Mouse (Mus musculus) hindbrain, embryonic 13.5 days (tissue): ENCODE results near the gene AU015836. TPM values are rescaled to one million over a fixed set of nuclear protein-coding genes. Genes with fewer than 3 reads are reported as not detected.
"Not testable (repeated sequence)": the region's sequence is repeated elsewhere in the genome, so short reads cannot be mapped to it uniquely, and the experiment has no call there.

Experiments
- ATAC-seq: fragments of 200-750 bp; cut with Nextera tagmentation; 2 replicates; pipeline ENCODE4 v1.8.0; 2017; ENCODE audit warnings: moderate TSS enrichment; ENCODE audit not compliant: low FRiP score
- H3K27ac ChIP-seq: fragments of 300-500 bp; sonication (generic); 2 replicates; pipeline ENCODE4 v1.5.1; 2015; ENCODE audit warnings: inconsistent platforms, mild to moderate bottlenecking, moderate library complexity
- H3K27me3 ChIP-seq: fragments of 300-500 bp; sonication (generic); 2 replicates; pipeline ENCODE4 v1.6.1; 2015; ENCODE audit warnings: mild to moderate bottlenecking, inconsistent platforms
- H3K36me3 ChIP-seq: fragments of 300-500 bp; sonication (generic); 2 replicates; pipeline ENCODE4 v1.6.1; 2015; ENCODE audit warnings: mild to moderate bottlenecking, inconsistent platforms
- H3K4me1 ChIP-seq: fragments of 300-500 bp; sonication (generic); replicated peaks from 2 replicates; pipeline ENCODE4 v1.6.1; 2015; ENCODE audit warnings: inconsistent platforms
- H3K4me2 ChIP-seq: fragments of 300-500 bp; sonication (generic); 2 replicates; pipeline ENCODE4 v1.6.1; 2015; ENCODE audit warnings: inconsistent platforms, mild to moderate bottlenecking, moderate library complexity
- H3K4me3 ChIP-seq: fragments of 300-500 bp; sonication (generic); 2 replicates; pipeline ENCODE4 v1.5.1; 2015; ENCODE audit warnings: mild to moderate bottlenecking, inconsistent platforms
- H3K9ac ChIP-seq: fragments of 300-500 bp; sonication (generic); 2 replicates; pipeline ENCODE4 v1.6.1; 2015; ENCODE audit warnings: mild to moderate bottlenecking, inconsistent platforms
- H3K9me3 ChIP-seq: fragments of 300-500 bp; sonication (generic); 2 replicates; pipeline ENCODE4 v1.6.1; 2016; ENCODE audit warnings: inconsistent platforms
- WGBS: fragments of 180-500 bp; shearing (Covaris S2); methylation state at CpG from one replicate; pipeline ENCODE4 v1.1.7; 2015; 5-methylcytosine and 5-hydroxymethylcytosine counted together
- polyA plus RNA-seq: library from polyadenylated mRNA; unstranded; fragments of >200 nt; fragmentation: Nextera tagmentation; extraction: Ambion mirVana; gene quantifications from 2 replicates; pipeline ENCODE4 v1.2.1, GENCODE M21; 2015

The AU015836 gene
- not detected in 2 replicates for polyA plus RNA-seq

DNA sequence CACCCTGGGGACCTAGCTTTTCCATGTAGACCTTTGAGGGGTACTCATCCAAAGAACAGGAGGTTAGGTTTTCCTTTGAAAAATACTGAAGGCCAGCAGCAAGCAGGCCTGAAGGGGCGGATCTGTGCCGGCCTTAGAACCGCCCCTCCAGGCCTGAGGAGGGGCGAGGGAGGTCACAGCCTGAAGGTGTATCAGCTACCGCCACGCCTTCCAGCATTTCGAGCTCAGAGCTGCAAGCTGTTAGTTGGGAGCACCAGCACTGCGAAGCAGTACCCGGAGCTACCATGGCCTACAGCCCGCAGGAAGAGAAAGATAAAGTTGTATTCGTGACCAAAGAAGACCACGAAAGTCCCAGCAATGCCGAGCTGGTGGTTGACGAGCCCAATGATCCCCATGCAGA lies at the start of gene AU015836:
TSS of gene AU015836 (plus strand) at position 216 of the 400 bp plus-strand sequence.
- WGBS, result 60% methylated on average over 14 of the region's 14 CpGs
- ATAC-seq, result no peak
- Histone ChIP-seq H3K27me3 (peaks cover 25% of the 10 kb centered on the region; the same call in 1 of the 2 replicates), H3K36me3 (no peaks in the 10 kb centered on the region), H3K4me3 (no peak within 1 kb of the TSS), H3K9me3 (no peaks in the 10 kb centered on the region), H3K4me1 (no peaks in the 10 kb centered on the region), H3K27ac (no peak within 1 kb of the TSS), H3K4me2 (no peak within 1 kb of the TSS), H3K9ac (no peak within 1 kb of the TSS)

DNA sequence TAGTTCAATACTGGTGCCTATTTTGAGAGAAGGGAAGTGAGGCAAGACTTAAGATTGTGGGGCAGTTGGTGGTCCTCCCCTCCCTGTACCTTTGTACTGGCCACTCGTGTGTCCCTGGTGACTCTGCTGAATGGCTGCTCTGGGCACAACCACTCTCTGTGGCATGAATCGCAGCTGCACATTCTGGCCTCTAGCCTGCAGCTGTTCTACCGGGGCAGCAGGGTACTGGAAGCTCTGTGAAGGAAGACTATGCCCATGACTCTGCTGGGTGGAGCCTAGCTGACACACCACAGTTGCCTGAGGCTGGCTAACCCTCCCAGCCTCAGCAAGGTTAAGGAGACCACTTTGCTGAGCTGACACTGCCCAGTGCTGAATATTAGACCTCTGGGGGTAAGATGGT lies 49.4 kb upstream of the AU015836 start:
- Histone ChIP-seq H3K36me3 (no peaks in the 10 kb centered on the region), H3K4me3 (no peak overlapping the region), H3K27ac (no peak overlapping the region), H3K4me2 (no peak overlapping the region), H3K9ac (no peak overlapping the region), H3K4me1 (no peaks in the 10 kb centered on the region), H3K9me3 (no peaks in the 10 kb centered on the region), H3K27me3 (peaks cover 1% of the 10 kb centered on the region; the same call in 1 of the 2 replicates)
- no peak for ATAC-seq
- 64% methylated on average over 3 of the region's 3 CpGs for WGBS

DNA sequence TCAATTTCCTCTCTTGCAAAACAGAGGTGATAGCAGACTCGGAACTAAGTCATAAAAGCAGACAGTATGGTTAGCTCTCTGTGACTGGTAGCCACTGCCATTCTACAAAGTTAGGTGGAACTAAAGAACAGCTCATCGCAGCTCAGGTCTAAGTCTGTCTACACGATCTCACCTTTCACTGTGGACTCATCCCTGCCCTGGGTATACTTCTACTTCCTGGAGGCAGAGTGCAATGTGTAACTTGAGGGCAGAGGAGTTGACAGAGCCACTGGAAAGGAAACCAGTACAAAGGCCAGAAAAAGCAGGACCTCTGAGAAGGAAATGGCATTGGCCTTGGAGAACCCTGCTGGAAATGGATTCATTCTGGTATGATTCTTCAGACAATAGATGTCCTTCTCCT lies 40.1 kb upstream of the AU015836 start:
- Histone ChIP-seq H3K27ac (no peak overlapping the region), H3K4me3 (no peak overlapping the region), H3K36me3 (no peaks in the 10 kb centered on the region), H3K4me1 (no peaks in the 10 kb centered on the region), H3K27me3 (0 out of 2 replicates have a peak, but pooled peaks cover 4% of the 10 kb centered on the region), H3K9ac (no peak overlapping the region), H3K9me3 (no peaks in the 10 kb centered on the region), H3K4me2 (no peak overlapping the region)
- no peak for ATAC-seq
- 88% methylated on average over 3 of the region's 3 CpGs for WGBS

DNA sequence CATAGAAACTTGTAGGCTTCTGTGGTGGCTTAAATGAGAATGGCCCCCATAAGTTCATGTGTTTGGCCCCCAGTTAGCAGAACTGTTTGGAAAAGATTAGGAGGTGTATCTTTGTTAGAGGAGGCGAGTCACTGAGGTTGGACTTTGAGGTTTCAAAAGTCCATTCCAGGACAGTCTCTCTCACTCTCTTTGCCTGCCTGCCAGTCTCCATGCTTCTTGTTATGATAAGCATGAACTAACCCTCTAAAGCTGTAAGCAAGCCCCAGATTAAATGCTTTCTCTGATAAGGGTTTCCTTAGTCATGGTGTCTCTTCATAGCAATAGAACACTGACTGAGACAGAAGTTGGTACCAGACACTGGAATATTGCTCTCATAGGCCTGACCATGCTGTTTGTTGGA lies 39.7 kb upstream of the AU015836 start:
- Histone ChIP-seq H3K27ac (no peak overlapping the region), H3K9ac (no peak overlapping the region), H3K4me3 (no peak overlapping the region), H3K4me1 (no peaks in the 10 kb centered on the region), H3K36me3 (no peaks in the 10 kb centered on the region), H3K9me3 (no peaks in the 10 kb centered on the region), H3K27me3 (0 out of 2 replicates have a peak, but pooled peaks cover 5% of the 10 kb centered on the region), H3K4me2 (no peak overlapping the region)
- WGBS, result 84% methylated on average over 1 of the region's 1 CpGs
- no peak for ATAC-seq

DNA sequence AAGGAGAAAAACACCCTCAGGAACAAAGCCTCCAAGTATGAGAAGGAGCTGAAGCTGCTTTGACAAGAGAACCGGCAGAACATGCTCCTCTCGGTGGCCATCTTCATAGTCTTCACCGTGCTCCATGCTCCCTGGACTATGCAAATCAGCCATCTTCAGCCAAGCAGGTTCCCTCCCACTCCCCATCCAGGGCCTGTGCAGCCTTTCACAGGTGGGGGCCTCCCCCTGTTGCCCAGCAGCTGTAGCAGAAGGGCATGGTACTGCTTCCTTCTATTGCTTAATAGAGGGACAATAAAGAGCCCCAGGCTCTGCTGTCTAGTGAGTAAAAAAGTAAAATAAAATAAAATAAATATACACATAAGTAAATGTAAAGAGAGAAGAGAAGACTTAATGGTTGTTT lies 36.8 kb upstream of the AU015836 start:
- no peak overlapping the region for H3K9ac ChIP-seq
- no peak overlapping the region for H3K27ac ChIP-seq
- no peaks in the 10 kb centered on the region for H3K4me1 ChIP-seq
- no peaks in the 10 kb centered on the region for H3K9me3 ChIP-seq
- H3K4me2 ChIP-seq, result no peak overlapping the region
- no peak overlapping the region for H3K4me3 ChIP-seq
- 0 out of 2 replicates have a peak, but pooled peaks cover 8% of the 10 kb centered on the region for H3K27me3 ChIP-seq
- no peak for ATAC-seq
- no peaks in the 10 kb centered on the region for H3K36me3 ChIP-seq
- WGBS, result 80% methylated on average over 3 of the region's 3 CpGs

DNA sequence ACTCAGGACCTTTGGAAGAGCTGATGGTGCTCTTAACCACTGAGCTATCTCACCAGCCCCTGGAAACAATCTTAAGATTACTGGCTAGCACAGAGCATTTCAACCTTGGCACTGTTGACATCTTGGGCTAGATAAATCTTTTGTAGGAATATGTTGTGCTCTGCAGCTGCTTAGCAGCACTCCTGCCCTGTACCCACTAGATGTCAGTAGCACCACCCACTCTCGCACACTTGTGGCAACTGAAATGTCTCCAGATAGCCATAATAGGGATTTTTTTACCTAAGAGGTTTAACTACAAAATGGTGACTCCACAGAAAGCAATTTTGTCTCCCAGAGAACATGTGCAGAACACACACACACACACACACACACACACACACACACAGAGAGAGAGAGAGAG lies 11.7 kb upstream of the AU015836 start:
- Histone ChIP-seq H3K27ac (no peak overlapping the region), H3K9ac (no peak overlapping the region), H3K4me3 (no peak overlapping the region), H3K4me1 (no peaks in the 10 kb centered on the region), H3K9me3 (no peaks in the 10 kb centered on the region), H3K27me3 (peaks cover 25% of the 10 kb centered on the region; the same call in 1 of the 2 replicates), H3K36me3 (no peaks in the 10 kb centered on the region), H3K4me2 (no peak overlapping the region)
- 35% methylated on average over 1 of the region's 1 CpGs for WGBS
- no peak for ATAC-seq

DNA sequence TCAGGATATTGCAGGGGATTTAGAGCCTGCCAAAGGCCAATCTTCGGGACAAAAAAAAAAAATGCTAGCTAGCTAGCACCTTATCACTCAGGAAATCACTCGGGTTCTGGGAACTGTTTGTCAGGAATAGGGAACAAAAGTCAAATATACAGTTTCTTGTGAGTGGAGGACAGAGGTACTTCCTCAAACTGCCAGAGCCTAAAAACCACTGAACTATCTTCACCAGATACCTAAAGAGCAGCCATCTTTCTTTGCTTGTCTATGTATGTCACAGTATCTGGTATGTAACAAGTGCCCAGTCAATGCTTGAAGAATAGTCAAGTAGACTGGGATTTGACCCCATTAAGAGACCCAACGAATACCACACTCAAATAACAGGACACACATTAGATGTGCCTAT lies 10.0 kb upstream of the AU015836 start:
- Histone ChIP-seq H3K4me1 (no peaks in the 10 kb centered on the region), H3K9ac (no peak overlapping the region), H3K27me3 (peaks cover 22% of the 10 kb centered on the region; the same call in 1 of the 2 replicates), H3K36me3 (no peaks in the 10 kb centered on the region), H3K4me3 (no peak overlapping the region), H3K4me2 (no peak overlapping the region), H3K27ac (no peak overlapping the region), H3K9me3 (no peaks in the 10 kb centered on the region)
- no peak for ATAC-seq
- 70% methylated on average over 3 of the region's 3 CpGs for WGBS

DNA sequence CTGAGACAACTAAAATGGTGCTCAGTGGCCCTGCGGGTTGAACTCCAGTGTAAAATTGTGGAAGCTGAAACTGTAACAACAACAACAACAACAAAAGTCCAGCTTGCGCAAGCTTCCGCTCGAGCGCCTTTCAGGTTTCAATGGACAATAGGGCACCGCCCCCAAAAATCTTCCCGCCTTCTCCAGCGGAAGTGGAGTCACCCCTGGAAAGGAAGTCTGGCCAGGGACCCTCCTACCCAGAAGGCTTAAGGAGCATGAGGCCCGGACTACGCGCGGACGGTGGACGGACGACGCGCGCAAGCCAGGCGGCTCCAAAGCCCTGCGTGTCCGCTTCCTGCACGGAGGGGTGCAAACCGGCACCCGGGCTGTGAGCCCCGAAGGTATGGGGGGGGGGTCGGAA lies 11.9 kb downstream of the AU015836 start:
- Histone ChIP-seq H3K4me3 (no peak overlapping the region), H3K27me3 (peaks cover 24% of the 10 kb centered on the region; the same call in 1 of the 2 replicates), H3K4me1 (no peaks in the 10 kb centered on the region), H3K9ac (no peak overlapping the region), H3K36me3 (no peaks in the 10 kb centered on the region), H3K4me2 (no peak overlapping the region), H3K9me3 (no peaks in the 10 kb centered on the region), H3K27ac (no peak overlapping the region)
- WGBS, result 91% methylated on average over 26 of the region's 26 CpGs
- no peak for ATAC-seq

DNA sequence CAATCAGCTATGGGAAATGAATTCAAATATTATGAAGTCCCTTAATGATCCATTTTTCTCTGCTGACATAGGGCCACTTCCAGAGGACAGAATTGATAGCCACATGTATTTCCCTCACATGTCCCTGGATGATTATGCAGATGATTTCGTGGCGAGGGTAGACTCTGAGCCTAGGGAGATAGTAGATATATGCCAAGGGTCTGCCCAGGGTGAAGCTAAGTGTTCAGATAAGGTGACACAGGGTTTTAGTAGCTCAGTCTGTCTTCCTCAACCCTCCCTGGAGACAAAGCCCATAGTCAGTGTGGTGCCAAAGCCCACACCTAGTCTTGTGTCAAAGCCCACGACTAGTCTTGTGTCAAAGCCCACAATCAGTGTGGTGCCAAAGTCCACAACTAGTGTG lies 13.7 kb downstream of the AU015836 start:
- H3K4me1 ChIP-seq, result no peaks in the 10 kb centered on the region
- ATAC-seq, result no peak
- no peak overlapping the region for H3K4me2 ChIP-seq
- H3K9me3 ChIP-seq, result no peaks in the 10 kb centered on the region
- H3K9ac ChIP-seq, result no peak overlapping the region
- whole genome bisulfite sequencing, result 87% methylated on average over 3 of the region's 3 CpGs
- H3K36me3 ChIP-seq, result no peaks in the 10 kb centered on the region
- no peak overlapping the region for H3K27ac ChIP-seq
- H3K27me3 ChIP-seq, result peaks cover 26% of the 10 kb centered on the region; the same call in 1 of the 2 replicates
- H3K4me3 ChIP-seq, result no peak overlapping the region

DNA sequence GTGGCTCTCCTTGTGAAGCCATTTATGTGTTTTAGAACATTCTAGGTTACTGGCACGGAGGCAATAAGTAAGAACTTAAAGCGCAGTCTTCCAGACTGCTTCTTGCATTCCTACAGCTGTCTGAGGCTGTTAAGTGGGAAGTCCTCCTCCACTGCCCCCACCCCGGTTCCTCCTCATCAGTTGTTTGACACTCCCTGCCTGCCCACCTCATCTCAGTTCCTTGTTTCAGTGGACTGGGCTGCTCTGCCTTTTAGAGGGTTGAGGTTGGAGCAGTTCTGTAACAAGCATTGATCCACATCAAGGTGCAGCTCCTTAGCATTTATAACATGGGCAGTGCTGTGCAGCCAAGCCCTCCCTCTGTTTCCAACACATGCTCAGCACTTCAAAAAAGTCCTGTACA lies 16.6 kb downstream of the AU015836 start:
- not testable (repeated sequence) for H3K27ac ChIP-seq, H3K36me3 ChIP-seq, H3K4me1 ChIP-seq, H3K9ac ChIP-seq, H3K4me2 ChIP-seq, H3K4me3 ChIP-seq, ATAC-seq, H3K9me3 ChIP-seq
- peaks cover 32% of the 10 kb centered on the region for H3K27me3 ChIP-seq
- 75% methylated on average over 3 of the region's 3 CpGs for WGBS

DNA sequence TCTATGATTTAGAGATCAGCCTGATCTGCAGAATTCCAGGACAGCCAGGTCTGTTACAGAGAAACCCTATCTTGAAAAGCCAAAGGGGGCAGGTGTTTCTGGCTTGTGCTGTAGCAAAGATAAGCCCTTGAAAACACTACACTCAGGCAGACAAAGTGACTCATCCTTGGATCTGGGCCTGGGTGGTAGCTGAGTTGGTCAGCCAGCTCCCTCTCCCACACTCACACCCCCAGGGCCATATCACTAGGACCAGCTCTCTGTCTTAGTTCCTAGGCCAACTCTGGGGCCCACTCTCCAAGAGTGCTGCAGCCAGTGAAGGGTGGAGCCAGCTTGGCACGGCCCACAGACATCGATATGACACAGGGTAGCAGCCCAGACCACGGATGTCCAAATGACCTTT lies 38.5 kb downstream of the AU015836 start:
- no peaks in the 10 kb centered on the region for H3K36me3 ChIP-seq
- ATAC-seq, result no peak
- WGBS, result 86% methylated on average over 3 of the region's 3 CpGs

DNA sequence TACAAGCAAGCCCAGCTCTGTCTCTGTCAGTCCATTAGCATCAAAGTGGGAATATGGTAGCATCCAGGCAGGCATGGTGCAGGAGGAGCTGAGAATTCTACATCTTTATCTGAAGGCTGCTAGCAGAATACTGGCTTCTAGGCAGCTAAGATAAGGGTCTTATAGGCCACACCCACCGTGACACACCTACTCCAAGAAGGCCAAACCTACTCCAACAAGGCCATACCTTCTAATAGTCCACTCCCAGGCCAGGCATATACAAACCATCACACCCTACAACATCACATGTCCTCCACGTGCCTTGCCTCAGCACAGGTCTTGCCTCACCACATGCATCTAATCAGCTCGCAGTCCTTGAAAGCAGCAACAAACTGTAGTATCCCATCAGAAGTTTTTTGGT lies 41.0 kb downstream of the AU015836 start:
- Histone ChIP-seq H3K27me3 (peaks cover 69% of the 10 kb centered on the region; the same call in 1 of the 2 replicates), H3K27ac (no peak overlapping the region), H3K36me3 (no peaks in the 10 kb centered on the region), H3K4me2 (no peak overlapping the region), H3K4me3 (no peak overlapping the region), H3K9ac (no peak overlapping the region), H3K9me3 (no peaks in the 10 kb centered on the region), H3K4me1 (no peaks in the 10 kb centered on the region)
- ATAC-seq, result no peak
- WGBS, result 81% methylated on average over 3 of the region's 3 CpGs

More for the DNA sequence above, 38.5 kb downstream of the AU015836 start:
- H3K27ac ChIP-seq, result no peak overlapping the region
- H3K4me1 ChIP-seq, result no peaks in the 10 kb centered on the region
- H3K9me3 ChIP-seq, result no peaks in the 10 kb centered on the region
- H3K27me3 ChIP-seq, result peaks cover 56% of the 10 kb centered on the region; the same call in 1 of the 2 replicates
- no peak overlapping the region for H3K4me2 ChIP-seq
- no peak overlapping the region for H3K4me3 ChIP-seq
- H3K9ac ChIP-seq, result no peak overlapping the region

DNA sequence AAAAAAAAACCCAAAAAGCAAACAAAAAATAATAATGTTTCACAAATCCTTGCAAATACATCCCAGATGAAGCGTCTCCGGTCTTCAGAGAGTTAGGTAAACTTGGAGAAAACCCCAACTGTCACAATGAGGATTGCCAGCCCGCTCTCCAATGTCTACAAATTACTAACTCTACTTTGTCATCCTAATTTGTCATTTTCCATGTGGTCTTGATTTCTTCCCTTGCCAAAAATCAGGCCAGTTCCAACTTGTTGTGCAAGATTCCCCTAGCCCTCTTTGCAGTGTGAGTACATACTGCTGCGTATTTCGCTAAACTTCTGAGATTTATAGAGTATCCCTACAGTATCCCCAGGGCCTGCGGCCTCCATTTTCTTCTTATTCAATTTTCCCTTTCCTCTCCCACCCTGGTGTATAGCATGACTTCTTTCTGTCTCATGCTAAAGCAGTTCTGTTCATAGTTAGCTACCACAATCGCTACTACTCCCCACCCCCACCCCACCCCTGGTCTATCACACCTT lies 43.3 kb downstream of the AU015836 start:
- no peaks in the 10 kb centered on the region for H3K36me3 ChIP-seq
- H3K4me3 ChIP-seq, result no peak overlapping the region
- no peak overlapping the region for H3K27ac ChIP-seq
- no peak for ATAC-seq
- no peak overlapping the region for H3K9ac ChIP-seq
- peaks cover 79% of the 10 kb centered on the region for H3K27me3 ChIP-seq
- 84% methylated on average over 7 of the region's 7 CpGs for WGBS
- H3K9me3 ChIP-seq, result no peaks in the 10 kb centered on the region
- no peak overlapping the region for H3K4me2 ChIP-seq
- no peaks in the 10 kb centered on the region for H3K4me1 ChIP-seq
